Mouse (Mus musculus) ovary, adult 18-20 months (tissue): ENCODE measurements around the gene Prkar2b.
"Not testable (repeated sequence)": the region's sequence is repeated elsewhere in the genome, so short reads cannot be mapped to it uniquely, and the experiment has no call there.

Source experiments
- DNase-seq: peaks from one replicate; pipeline ENCODE4 v3.0.0; 2022; ENCODE audit warnings: low spot score, mixed read lengths

Gene Prkar2b

GRCm38 (mm10) chr12:32059707-32060106 is 1.4 kb downstream of the Prkar2b start:
- no peak for DNase-seq

GRCm38 (mm10) chr12:32059135-32059534 is 2.0 kb downstream of the Prkar2b start:
- no peak for DNase-seq

- no peak for DNase-seq
Observed at GRCm38 (mm10) chr12:32057461-32058199, 3.5 kb downstream of the Prkar2b start.

- no peak for DNase-seq
Observed at GRCm38 (mm10) chr12:32055797-32056196, 5.3 kb downstream of the Prkar2b start.

GRCm38 (mm10) chr12:32054476-32055166 is 6.5 kb downstream of the Prkar2b start:
- no peak for DNase-seq

- no peak for DNase-seq
Observed at GRCm38 (mm10) chr12:32053637-32054366, 7.3 kb downstream of the Prkar2b start.

- DNase-seq: no peak
Observed at GRCm38 (mm10) chr12:32052882-32053281, 8.2 kb downstream of the Prkar2b start.

- DNase-seq: no peak
Observed at GRCm38 (mm10) chr12:32050165-32050564, 10.9 kb downstream of the Prkar2b start.

GRCm38 (mm10) chr12:32045566-32046330 is 15.3 kb downstream of the Prkar2b start:
- DNase-seq: no peak

- DNase-seq: no peak
Observed at GRCm38 (mm10) chr12:32044487-32045134, 16.5 kb downstream of the Prkar2b start.

- DNase-seq: no peak
Observed at GRCm38 (mm10) chr12:32033536-32033935, 27.6 kb downstream of the Prkar2b start.

GRCm38 (mm10) chr12:32032917-32033316 is 28.2 kb downstream of the Prkar2b start:
- DNase-seq: no peak

GRCm38 (mm10) chr12:32018376-32018750 is 42.7 kb downstream of the Prkar2b start:
- no peak for DNase-seq

GRCm38 (mm10) chr12:32017636-32018375 is 43.3 kb downstream of the Prkar2b start:
- no peak for DNase-seq

GRCm38 (mm10) chr12:32016472-32016871 is 44.6 kb downstream of the Prkar2b start:
- no peak for DNase-seq

- DNase-seq: no peak
Observed at GRCm38 (mm10) chr12:32015268-32015769, 45.8 kb downstream of the Prkar2b start.

- DNase-seq: no peak
Observed at GRCm38 (mm10) chr12:32014811-32015210, 46.3 kb downstream of the Prkar2b start.

GRCm38 (mm10) chr12:32012169-32012568 is 48.9 kb downstream of the Prkar2b start:
- DNase-seq: no peak

GRCm38 (mm10) chr12:32011128-32011527 is 50.0 kb downstream of the Prkar2b start:
- DNase-seq: no peak

- DNase-seq: not testable (repeated sequence)
Observed at GRCm38 (mm10) chr12:32009985-32010369, 51.1 kb downstream of the Prkar2b start.
